Mouse (Mus musculus): ENCODE measurements around the gene Hyal1.

DNA sequence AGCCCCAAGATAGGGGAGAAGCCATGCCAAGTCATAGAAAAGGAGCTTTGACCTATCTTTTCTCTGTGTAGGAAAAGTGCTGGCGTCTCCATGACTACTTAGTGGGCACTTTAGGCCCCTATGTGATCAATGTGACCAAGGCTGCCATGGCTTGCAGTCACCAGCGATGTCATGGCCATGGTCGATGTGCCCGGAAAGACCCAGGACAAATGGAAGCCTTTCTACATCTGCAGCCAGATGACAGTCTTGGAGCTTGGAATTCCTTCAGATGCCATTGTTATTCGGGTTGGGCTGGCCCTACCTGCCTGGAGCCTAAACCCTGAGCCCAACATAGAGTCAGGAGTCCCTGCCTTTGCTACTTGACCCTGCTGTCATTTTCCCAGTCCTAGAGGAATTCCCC lies 9.8 kb downstream of the Hyal1 start:
- TF ChIP-seq CTCF (IDR thresholded peaks at IDR 0.05; ENCODE audit: low read depth, low read length), result no peak
- no peak for TF ChIP-seq GATA1 (IDR thresholded peaks at IDR 0.05; ENCODE audit: borderline replicate concordance, low read length)
- no peak for TF ChIP-seq POLR2AphosphoS5 (IDR thresholded peaks at IDR 0.05; ENCODE audit: insufficient replicate concordance, low read depth, low read length)
- no peak for TF ChIP-seq TAL1 (conservative IDR thresholded peaks at IDR 0.05; ENCODE audit: low read depth, low read length)
- TF ChIP-seq GATA2 (IDR thresholded peaks at IDR 0.05; ENCODE audit: borderline replicate concordance, low read depth, low read length), result no peak

All from G1E (cell line).